Mouse (Mus musculus): ENCODE measurements around the gene Dppa3.

Gene Dppa3

GRCm38 (mm10) chr6:122665866-122666265, 39.7 kb downstream of the Dppa3 start:
- in situ Hi-C loops (cut with MboI; ENCODE audit: low sequenced_read_pairs): no loop called here

- in situ Hi-C loops (cut with MboI; ENCODE audit: low sequenced_read_pairs): no loop called here
These were observed 41.5 kb downstream of the Dppa3 start for GRCm38 (mm10) chr6:122667715-122668114.

GRCm38 (mm10) chr6:122668823-122669222, 42.6 kb downstream of the Dppa3 start:
- in situ Hi-C loops (cut with MboI; ENCODE audit: low sequenced_read_pairs): no loop called here

- in situ Hi-C loops (cut with MboI; ENCODE audit: low sequenced_read_pairs): no loop called here
These were observed 43.4 kb downstream of the Dppa3 start for GRCm38 (mm10) chr6:122669406-122670200.

GRCm38 (mm10) chr6:122670201-122670551, 44.0 kb downstream of the Dppa3 start:
- in situ Hi-C loops (cut with MboI; ENCODE audit: low sequenced_read_pairs): no loop called here

GRCm38 (mm10) chr6:122670841-122671240, 44.6 kb downstream of the Dppa3 start:
- in situ Hi-C loops (cut with MboI; ENCODE audit: low sequenced_read_pairs): no loop called here

- in situ Hi-C loops (cut with MboI; ENCODE audit: low sequenced_read_pairs): no loop called here
These were observed 46.5 kb downstream of the Dppa3 start for GRCm38 (mm10) chr6:122672746-122673145.

All from CH12F3 (cell line).